Mouse (Mus musculus): ENCODE measurements around the gene Mobp.
"Not testable (repeated sequence)": the region's sequence is repeated elsewhere in the genome, so short reads cannot be mapped to it uniquely, and the experiment has no call there.

The Mobp gene

GRCm38 (mm10) chr9:120149222-120149828 is at the start of gene Mobp:
Mobp (plus strand) TSS chr9:120149707.
- in situ Hi-C loops (cut with MboI; ENCODE audit: low pct_unique_long_range_greater_than_20kb in 1 of 2, low sequenced_read_pairs in 2 of 2, unreplicated experiment in 1 of 2), result no loop called here

- in situ Hi-C loops (cut with MboI; ENCODE audit: low pct_unique_long_range_greater_than_20kb in 1 of 2, low sequenced_read_pairs in 2 of 2, unreplicated experiment in 1 of 2), result no loop called here
Observed at GRCm38 (mm10) chr9:120101165-120101564, 48.3 kb upstream of the Mobp start.

GRCm38 (mm10) chr9:120108953-120109352 is 40.6 kb upstream of the Mobp start:
- in situ Hi-C loops (cut with MboI; ENCODE audit: low pct_unique_long_range_greater_than_20kb in 1 of 2, low sequenced_read_pairs in 2 of 2, unreplicated experiment in 1 of 2), result not testable (repeated sequence)

GRCm38 (mm10) chr9:120110211-120111018 is 39.1 kb upstream of the Mobp start, which contains the start of gene Slc25a38:
Slc25a38 (plus strand) TSS chr9:120110374.
- in situ Hi-C loops (cut with MboI; ENCODE audit: low pct_unique_long_range_greater_than_20kb in 1 of 2, low sequenced_read_pairs in 2 of 2, unreplicated experiment in 1 of 2), result no loop called here

- in situ Hi-C loops (cut with MboI; ENCODE audit: low pct_unique_long_range_greater_than_20kb in 1 of 2, low sequenced_read_pairs in 2 of 2, unreplicated experiment in 1 of 2), result no loop called here
Observed at GRCm38 (mm10) chr9:120111156-120111945, 38.2 kb upstream of the Mobp start.

GRCm38 (mm10) chr9:120112472-120112871 is 37.0 kb upstream of the Mobp start:
- in situ Hi-C loops (cut with MboI; ENCODE audit: low pct_unique_long_range_greater_than_20kb in 1 of 2, low sequenced_read_pairs in 2 of 2, unreplicated experiment in 1 of 2), result no loop called here

- in situ Hi-C loops (cut with MboI; ENCODE audit: low pct_unique_long_range_greater_than_20kb in 1 of 2, low sequenced_read_pairs in 2 of 2, unreplicated experiment in 1 of 2), result no loop called here
Observed at GRCm38 (mm10) chr9:120113456-120113855, 36.1 kb upstream of the Mobp start.

GRCm38 (mm10) chr9:120114051-120114788 is 35.3 kb upstream of the Mobp start:
- in situ Hi-C loops (cut with MboI; ENCODE audit: low pct_unique_long_range_greater_than_20kb in 1 of 2, low sequenced_read_pairs in 2 of 2, unreplicated experiment in 1 of 2), result no loop called here

- in situ Hi-C loops (cut with MboI; ENCODE audit: low pct_unique_long_range_greater_than_20kb in 1 of 2, low sequenced_read_pairs in 2 of 2, unreplicated experiment in 1 of 2), result no loop called here
Observed at GRCm38 (mm10) chr9:120114789-120115151, 34.7 kb upstream of the Mobp start.

- in situ Hi-C loops (cut with MboI; ENCODE audit: low pct_unique_long_range_greater_than_20kb in 1 of 2, low sequenced_read_pairs in 2 of 2, unreplicated experiment in 1 of 2), result no loop called here
Observed at GRCm38 (mm10) chr9:120115580-120115979, 33.9 kb upstream of the Mobp start.

- in situ Hi-C loops (cut with MboI; ENCODE audit: low pct_unique_long_range_greater_than_20kb in 1 of 2, low sequenced_read_pairs in 2 of 2, unreplicated experiment in 1 of 2), result no loop called here
Observed at GRCm38 (mm10) chr9:120116184-120116624, 33.3 kb upstream of the Mobp start.

- in situ Hi-C loops (cut with MboI; ENCODE audit: low pct_unique_long_range_greater_than_20kb in 1 of 2, low sequenced_read_pairs in 2 of 2, unreplicated experiment in 1 of 2), result no loop called here
Observed at GRCm38 (mm10) chr9:120118212-120118611, 31.3 kb upstream of the Mobp start.

GRCm38 (mm10) chr9:120120503-120120902 is 29.0 kb upstream of the Mobp start:
- in situ Hi-C loops (cut with MboI; ENCODE audit: low pct_unique_long_range_greater_than_20kb in 1 of 2, low sequenced_read_pairs in 2 of 2, unreplicated experiment in 1 of 2), result no loop called here

GRCm38 (mm10) chr9:120126868-120127267 is 22.6 kb upstream of the Mobp start:
- in situ Hi-C loops (cut with MboI; ENCODE audit: low pct_unique_long_range_greater_than_20kb in 1 of 2, low sequenced_read_pairs in 2 of 2, unreplicated experiment in 1 of 2), result no loop called here

- in situ Hi-C loops (cut with MboI; ENCODE audit: low pct_unique_long_range_greater_than_20kb in 1 of 2, low sequenced_read_pairs in 2 of 2, unreplicated experiment in 1 of 2), result no loop called here
Observed at GRCm38 (mm10) chr9:120127538-120128251, 21.8 kb upstream of the Mobp start, which contains the start of gene Rpsa. Rpsa (plus strand) TSS chr9:120127689.

- in situ Hi-C loops (cut with MboI; ENCODE audit: low pct_unique_long_range_greater_than_20kb in 1 of 2, low sequenced_read_pairs in 2 of 2, unreplicated experiment in 1 of 2), result no loop called here
Observed at GRCm38 (mm10) chr9:120129276-120129675, 20.2 kb upstream of the Mobp start.

GRCm38 (mm10) chr9:120131784-120132288 is 17.7 kb upstream of the Mobp start:
- in situ Hi-C loops (cut with MboI; ENCODE audit: low pct_unique_long_range_greater_than_20kb in 1 of 2, low sequenced_read_pairs in 2 of 2, unreplicated experiment in 1 of 2), result no loop called here

Measured in mouse embryonic stem cell (cell line).